Mouse (Mus musculus): ENCODE data around the gene Limd2. TPM values are rescaled to one million over a fixed set of nuclear protein-coding genes. Genes with fewer than 3 reads are reported as not detected.

The Limd2 gene
- polyA plus RNA-seq, 1 experiment from 2014 or later = 298 TPM

- ATAC-seq (ENCODE audit: low FRiP score) (no peak), DNase-seq (ENCODE audit: low spot score) (no peak)
- Histone ChIP-seq H3K4me3 (ENCODE audit: low read depth, low read length) (no peak overlapping the region), H3K9ac (ENCODE audit: low read depth, low read length) (no peak overlapping the region), H3K27ac (ENCODE audit: low read depth, low read length) (no peak overlapping the region), H3K27me3 (ENCODE audit: control insufficient read depth, insufficient read depth, low read length) (no peaks in the 10 kb centered on the region), H3K36me3 (ENCODE audit: control insufficient read depth, insufficient read depth, low read length) (no peaks in the 10 kb centered on the region; the same call in 1 of the 2 replicates), H3K4me2 (replicated peaks; ENCODE audit: low read depth, low read length) (no peak overlapping the region), H3K9me3 (ENCODE audit: control insufficient read depth, low read length) (no peaks in the 10 kb centered on the region), H3K4me1 (replicated peaks; ENCODE audit: control insufficient read depth, insufficient read depth, low read length) (no peaks in the 10 kb centered on the region)
- 82% methylated on average over 5 of the region's 5 CpGs for WGBS
Observed at GRCm38 (mm10) chr11:106178036-106178782, 17.5 kb upstream of the Limd2 start.

- WGBS = 95% methylated on average over 5 of the region's 5 CpGs
- H3K4me3 ChIP-seq (ENCODE audit: low read depth, low read length) = no peak overlapping the region
- ATAC-seq (ENCODE audit: low FRiP score) = no peak
- peaks cover 3% of the 10 kb centered on the region; the same call in 1 of the 2 replicates for H3K36me3 ChIP-seq (ENCODE audit: control insufficient read depth, insufficient read depth, low read length)
- H3K9ac ChIP-seq (ENCODE audit: low read depth, low read length) = no peak overlapping the region
- no peak overlapping the region for H3K4me2 ChIP-seq (replicated peaks; ENCODE audit: low read depth, low read length)
- no peaks in the 10 kb centered on the region for H3K9me3 ChIP-seq (ENCODE audit: control insufficient read depth, low read length)
- H3K4me1 ChIP-seq (replicated peaks; ENCODE audit: control insufficient read depth, insufficient read depth, low read length) = no peaks in the 10 kb centered on the region
- H3K27ac ChIP-seq (ENCODE audit: low read depth, low read length) = no peak overlapping the region
- DNase-seq (ENCODE audit: low spot score) = no peak
- H3K27me3 ChIP-seq (ENCODE audit: control insufficient read depth, insufficient read depth, low read length) = no peaks in the 10 kb centered on the region
Observed at GRCm38 (mm10) chr11:106176372-106176771, 15.7 kb upstream of the Limd2 start.

- DNase-seq (ENCODE audit: low spot score) = no peak
Observed at GRCm38 (mm10) chr11:106175081-106175480, 14.4 kb upstream of the Limd2 start.

GRCm38 (mm10) chr11:106174372-106174771, 13.7 kb upstream of the Limd2 start:
- Histone ChIP-seq H3K4me1 (replicated peaks; ENCODE audit: control insufficient read depth, insufficient read depth, low read length) (no peaks in the 10 kb centered on the region), H3K27me3 (ENCODE audit: control insufficient read depth, insufficient read depth, low read length) (no peaks in the 10 kb centered on the region), H3K4me2 (replicated peaks; ENCODE audit: low read depth, low read length) (no peak overlapping the region), H3K27ac (ENCODE audit: low read depth, low read length) (no peak overlapping the region), H3K36me3 (ENCODE audit: control insufficient read depth, insufficient read depth, low read length) (peaks cover 3% of the 10 kb centered on the region; the same call in 1 of the 2 replicates), H3K4me3 (ENCODE audit: low read depth, low read length) (no peak overlapping the region), H3K9ac (ENCODE audit: low read depth, low read length) (no peak overlapping the region), H3K9me3 (ENCODE audit: control insufficient read depth, low read length) (no peaks in the 10 kb centered on the region)
- no peak for ATAC-seq (ENCODE audit: low FRiP score)
- 80% methylated on average over 5 of the region's 5 CpGs for WGBS
- DNase-seq (ENCODE audit: low spot score) = no peak

More at GRCm38 (mm10) chr11:106175081-106175480, 14.4 kb upstream of the Limd2 start:
- ATAC-seq (ENCODE audit: low FRiP score) = no peak
- no peaks in the 10 kb centered on the region for H3K9me3 ChIP-seq (ENCODE audit: control insufficient read depth, low read length)
- no peaks in the 10 kb centered on the region for H3K27me3 ChIP-seq (ENCODE audit: control insufficient read depth, insufficient read depth, low read length)
- H3K4me2 ChIP-seq (replicated peaks; ENCODE audit: low read depth, low read length) = no peak overlapping the region
- no peaks in the 10 kb centered on the region for H3K4me1 ChIP-seq (replicated peaks; ENCODE audit: control insufficient read depth, insufficient read depth, low read length)
- 79% methylated on average over 3 of the region's 3 CpGs for WGBS
- peaks cover 3% of the 10 kb centered on the region; the same call in 1 of the 2 replicates for H3K36me3 ChIP-seq (ENCODE audit: control insufficient read depth, insufficient read depth, low read length)
- H3K9ac ChIP-seq (ENCODE audit: low read depth, low read length) = no peak overlapping the region
- no peak overlapping the region for H3K4me3 ChIP-seq (ENCODE audit: low read depth, low read length)
- H3K27ac ChIP-seq (ENCODE audit: low read depth, low read length) = no peak overlapping the region

- ATAC-seq (ENCODE audit: low FRiP score) (no peak), DNase-seq (ENCODE audit: low spot score) (no peak)
- Histone ChIP-seq H3K4me2 (replicated peaks; ENCODE audit: low read depth, low read length) (no peak overlapping the region), H3K27me3 (ENCODE audit: control insufficient read depth, insufficient read depth, low read length) (no peaks in the 10 kb centered on the region), H3K9ac (ENCODE audit: low read depth, low read length) (no peak overlapping the region), H3K36me3 (ENCODE audit: control insufficient read depth, insufficient read depth, low read length) (peaks cover 3% of the 10 kb centered on the region; the same call in 1 of the 2 replicates), H3K27ac (ENCODE audit: low read depth, low read length) (no peak overlapping the region), H3K9me3 (ENCODE audit: control insufficient read depth, low read length) (no peaks in the 10 kb centered on the region), H3K4me3 (ENCODE audit: low read depth, low read length) (no peak overlapping the region), H3K4me1 (replicated peaks; ENCODE audit: control insufficient read depth, insufficient read depth, low read length) (no peaks in the 10 kb centered on the region)
- WGBS = 91% methylated on average over 2 of the region's 2 CpGs
Observed at GRCm38 (mm10) chr11:106173228-106173627, 12.6 kb upstream of the Limd2 start.

- 82% methylated on average over 7 of the region's 7 CpGs for WGBS
- H3K36me3 ChIP-seq (ENCODE audit: control insufficient read depth, insufficient read depth, low read length) = peaks cover 10% of the 10 kb centered on the region; the same call in 1 of the 2 replicates
Observed at GRCm38 (mm10) chr11:106170807-106171206, 10.1 kb upstream of the Limd2 start.

GRCm38 (mm10) chr11:106167435-106167834, 6.8 kb upstream of the Limd2 start:
- no peaks in the 10 kb centered on the region for H3K27me3 ChIP-seq (ENCODE audit: control insufficient read depth, insufficient read depth, low read length)
- WGBS = 88% methylated on average over 5 of the region's 5 CpGs
- ATAC-seq (ENCODE audit: low FRiP score) (no peak), DNase-seq (ENCODE audit: low spot score) (no peak)
- no peaks in the 10 kb centered on the region for H3K9me3 ChIP-seq (ENCODE audit: control insufficient read depth, low read length)
- H3K4me1 ChIP-seq (replicated peaks; ENCODE audit: control insufficient read depth, insufficient read depth, low read length) = no peaks in the 10 kb centered on the region
- no peak overlapping the region for H3K4me3 ChIP-seq (ENCODE audit: low read depth, low read length)
- no peak overlapping the region for H3K4me2 ChIP-seq (replicated peaks; ENCODE audit: low read depth, low read length)
- H3K27ac ChIP-seq (ENCODE audit: low read depth, low read length) = no peak overlapping the region
- H3K9ac ChIP-seq (ENCODE audit: low read depth, low read length) = no peak overlapping the region
- peaks cover 9% of the 10 kb centered on the region; the same call in 1 of the 2 replicates for H3K36me3 ChIP-seq (ENCODE audit: control insufficient read depth, insufficient read depth, low read length)

More at GRCm38 (mm10) chr11:106170807-106171206, 10.1 kb upstream of the Limd2 start:
- DNase-seq (ENCODE audit: low spot score) (no peak), ATAC-seq (ENCODE audit: low FRiP score) (no peak)
- Histone ChIP-seq H3K9ac (ENCODE audit: low read depth, low read length) (no peak overlapping the region), H3K27me3 (ENCODE audit: control insufficient read depth, insufficient read depth, low read length) (no peaks in the 10 kb centered on the region), H3K27ac (ENCODE audit: low read depth, low read length) (no peak overlapping the region), H3K4me3 (ENCODE audit: low read depth, low read length) (no peak overlapping the region), H3K4me2 (replicated peaks; ENCODE audit: low read depth, low read length) (no peak overlapping the region), H3K4me1 (replicated peaks; ENCODE audit: control insufficient read depth, insufficient read depth, low read length) (no peaks in the 10 kb centered on the region), H3K9me3 (ENCODE audit: control insufficient read depth, low read length) (no peaks in the 10 kb centered on the region)

GRCm38 (mm10) chr11:106164601-106165180, 4.0 kb upstream of the Limd2 start:
- Histone ChIP-seq H3K9me3 (ENCODE audit: control insufficient read depth, low read length) (no peaks in the 10 kb centered on the region), H3K27me3 (ENCODE audit: control insufficient read depth, insufficient read depth, low read length) (no peaks in the 10 kb centered on the region), H3K27ac (ENCODE audit: low read depth, low read length) (no peak overlapping the region), H3K36me3 (ENCODE audit: control insufficient read depth, insufficient read depth, low read length) (peaks cover 9% of the 10 kb centered on the region; the same call in 1 of the 2 replicates), H3K4me3 (ENCODE audit: low read depth, low read length) (no peak overlapping the region), H3K4me2 (replicated peaks; ENCODE audit: low read depth, low read length) (no peak overlapping the region), H3K9ac (ENCODE audit: low read depth, low read length) (no peak overlapping the region), H3K4me1 (replicated peaks; ENCODE audit: control insufficient read depth, insufficient read depth, low read length) (peaks cover 7% of the 10 kb centered on the region)
- ATAC-seq (ENCODE audit: low FRiP score) (no peak), DNase-seq (ENCODE audit: low spot score) (no peak)
- WGBS = 91% methylated on average over 16 of the region's 16 CpGs

Measured in hindbrain, embryonic 11.5 days (tissue).